Mouse (Mus musculus) cerebellum, adult 2 months (tissue): ENCODE results near the gene Plxnb1.

ENCODE experiments used
- CTCF ChIP-seq: fragments of 200-500 bp; IDR thresholded peaks from 2 replicates; pipeline ENCODE4 v1.5.1; 2011; ENCODE audit warnings: low read depth, mild to moderate bottlenecking, control low read depth, low read length, moderate library complexity, borderline replicate concordance; ENCODE audit not compliant: insufficient read depth
- POLR2A ChIP-seq: fragments of 200-500 bp; IDR thresholded peaks from 2 replicates; pipeline ENCODE4 v1.6.1; 2011; ENCODE audit warnings: low read length, control low read depth, borderline replicate concordance; ENCODE audit not compliant: insufficient read depth

DNA sequence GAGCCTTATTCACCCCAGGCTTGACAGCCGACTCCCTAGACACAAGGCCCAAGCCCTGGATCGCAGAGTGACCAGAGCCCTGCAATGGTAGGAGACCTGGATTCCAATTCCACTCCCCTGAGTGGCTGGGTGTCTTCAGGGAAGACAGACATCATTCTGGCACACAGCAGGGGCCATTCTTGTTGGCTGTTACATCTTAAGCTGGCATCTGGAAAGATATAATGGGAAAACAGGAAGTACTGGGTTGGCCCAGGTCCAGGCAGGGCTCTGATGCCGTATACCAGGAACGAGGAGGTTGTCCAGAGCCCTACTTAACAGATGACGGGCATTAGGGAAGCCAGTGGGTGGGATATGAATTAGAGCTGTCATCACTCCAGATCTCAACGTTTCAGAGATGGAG, 28.1 kb downstream of the Plxnb1 start:
- no peak for TF ChIP-seq POLR2A
- TF ChIP-seq CTCF: no peak
